Mouse (Mus musculus): ENCODE measurements at regions not wholly inside any gene's neighbourhood (a gene's known extent, or its start where the extent isn't known, plus 50 kb on each side); places are given as distances from the start of the nearest gene placed in this dataset.

DNA sequence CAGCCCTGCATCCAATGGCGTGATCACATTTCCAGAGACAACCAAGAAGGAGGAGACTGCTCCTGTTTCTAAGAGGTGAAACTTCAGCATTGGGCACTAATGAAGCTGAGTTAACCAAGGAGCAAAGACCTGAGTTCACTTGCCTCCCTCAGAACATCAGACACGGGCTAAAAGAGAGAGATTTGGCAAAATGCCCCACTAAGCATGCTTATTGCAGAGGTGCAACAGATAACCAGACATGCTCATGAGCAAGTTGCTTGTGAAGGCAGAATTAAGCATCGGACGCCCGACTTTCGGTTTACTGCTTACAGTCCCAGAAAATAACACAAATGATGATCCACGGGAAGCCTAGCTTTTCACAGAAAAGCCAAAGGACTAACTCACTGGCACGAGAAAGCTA, 228.8 kb downstream of the Gm4791 start:
- Histone ChIP-seq H3K79me2 (ENCODE audit: control insufficient read depth, insufficient read depth, low read length) (no peaks in the 10 kb centered on the region), H3K4me1 (ENCODE audit: control insufficient read depth, insufficient read depth, low read length) (no peaks in the 10 kb centered on the region), H3K4me3 (ENCODE audit: insufficient read depth, low read depth, low read length) (no peak overlapping the region), H3K36me3 (ENCODE audit: control insufficient read depth, insufficient read depth, low read length) (no peaks in the 10 kb centered on the region), H3K27ac (replicated peaks; ENCODE audit: insufficient read depth, low read depth, low read length) (no peak overlapping the region), H3K9ac (ENCODE audit: low read depth, low read length) (no peak overlapping the region), H3K27me3 (ENCODE audit: control insufficient read depth, insufficient read depth, low read length) (no peaks in the 10 kb centered on the region)
- DNase-seq (ENCODE audit: extremely low read depth, low read depth, low spot score), result no peak
- no peak for TF ChIP-seq CTCF (IDR thresholded peaks at IDR 0.05; ENCODE audit: low read depth, low read length)
- TF ChIP-seq POLR2A (IDR thresholded peaks at IDR 0.05; ENCODE audit: extremely low read depth, insufficient read depth, low read length), result no peak
- WGBS, result 85% methylated on average over 8 of the region's 8 CpGs

DNA sequence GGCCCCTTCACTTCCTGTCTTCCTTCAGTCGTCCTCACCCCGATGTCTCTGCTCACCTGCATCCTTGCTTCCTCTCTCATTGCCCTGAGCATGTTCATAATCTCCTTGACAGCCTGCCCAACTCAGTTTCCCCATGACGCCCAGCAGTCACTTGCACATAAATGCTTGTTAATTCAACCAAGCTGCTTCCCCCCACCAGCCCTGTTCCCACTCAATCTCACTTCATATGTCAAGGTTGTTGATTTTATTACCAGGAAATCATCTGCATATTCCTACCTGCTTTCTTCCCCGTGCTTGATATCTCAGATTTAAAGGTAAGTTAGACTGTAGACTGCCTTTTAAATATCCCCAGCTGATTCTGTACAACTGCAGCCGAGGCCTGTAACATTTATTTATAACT, 230.2 kb downstream of the Gm4791 start:
- no peaks in the 10 kb centered on the region for H3K36me3 ChIP-seq (ENCODE audit: control insufficient read depth, insufficient read depth, low read length)
- no peak overlapping the region for H3K27ac ChIP-seq (replicated peaks; ENCODE audit: insufficient read depth, low read depth, low read length)
- no peak overlapping the region for H3K4me3 ChIP-seq (ENCODE audit: insufficient read depth, low read depth, low read length)
- WGBS, result 83% methylated on average over 5 of the region's 5 CpGs
- no peaks in the 10 kb centered on the region for H3K4me1 ChIP-seq (ENCODE audit: control insufficient read depth, insufficient read depth, low read length)
- no peak for TF ChIP-seq CTCF (IDR thresholded peaks at IDR 0.05; ENCODE audit: low read depth, low read length)
- TF ChIP-seq POLR2A (IDR thresholded peaks at IDR 0.05; ENCODE audit: extremely low read depth, insufficient read depth, low read length), result no peak
- DNase-seq (ENCODE audit: extremely low read depth, low read depth, low spot score), result no peak
- H3K27me3 ChIP-seq (ENCODE audit: control insufficient read depth, insufficient read depth, low read length), result no peaks in the 10 kb centered on the region
- H3K9ac ChIP-seq (ENCODE audit: low read depth, low read length), result no peak overlapping the region
- no peaks in the 10 kb centered on the region for H3K79me2 ChIP-seq (ENCODE audit: control insufficient read depth, insufficient read depth, low read length)

DNA sequence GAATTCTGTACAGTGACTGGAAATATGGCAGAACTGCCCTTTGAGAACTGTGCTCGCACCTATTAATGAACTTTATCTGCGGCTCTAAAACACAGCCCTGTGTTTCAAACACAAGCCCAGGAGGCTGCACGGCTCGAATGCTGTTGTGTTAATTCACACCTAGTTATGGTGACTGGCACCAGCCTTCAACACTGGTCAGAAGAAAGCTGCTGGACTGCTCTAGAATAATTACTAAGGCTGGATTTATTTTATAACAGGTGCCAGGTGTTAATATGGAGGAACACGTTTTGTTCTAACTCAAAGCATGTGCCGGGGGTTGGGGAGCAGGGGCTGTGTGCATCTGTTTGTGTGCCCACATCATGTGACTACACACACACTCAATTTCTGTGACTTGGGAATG, 230.8 kb downstream of the Gm4791 start:
- Histone ChIP-seq H3K27me3 (ENCODE audit: control insufficient read depth, insufficient read depth, low read length) (no peaks in the 10 kb centered on the region), H3K27ac (replicated peaks; ENCODE audit: insufficient read depth, low read depth, low read length) (no peak overlapping the region), H3K9ac (ENCODE audit: low read depth, low read length) (no peak overlapping the region), H3K79me2 (ENCODE audit: control insufficient read depth, insufficient read depth, low read length) (no peaks in the 10 kb centered on the region), H3K36me3 (ENCODE audit: control insufficient read depth, insufficient read depth, low read length) (no peaks in the 10 kb centered on the region), H3K4me1 (ENCODE audit: control insufficient read depth, insufficient read depth, low read length) (no peaks in the 10 kb centered on the region), H3K4me3 (ENCODE audit: insufficient read depth, low read depth, low read length) (no peak overlapping the region)
- DNase-seq (ENCODE audit: extremely low read depth, low read depth, low spot score), result no peak
- no peak for TF ChIP-seq CTCF (IDR thresholded peaks at IDR 0.05; ENCODE audit: low read depth, low read length)
- TF ChIP-seq POLR2A (IDR thresholded peaks at IDR 0.05; ENCODE audit: extremely low read depth, insufficient read depth, low read length), result no peak
- WGBS, result 90% methylated on average over 6 of the region's 6 CpGs

DNA sequence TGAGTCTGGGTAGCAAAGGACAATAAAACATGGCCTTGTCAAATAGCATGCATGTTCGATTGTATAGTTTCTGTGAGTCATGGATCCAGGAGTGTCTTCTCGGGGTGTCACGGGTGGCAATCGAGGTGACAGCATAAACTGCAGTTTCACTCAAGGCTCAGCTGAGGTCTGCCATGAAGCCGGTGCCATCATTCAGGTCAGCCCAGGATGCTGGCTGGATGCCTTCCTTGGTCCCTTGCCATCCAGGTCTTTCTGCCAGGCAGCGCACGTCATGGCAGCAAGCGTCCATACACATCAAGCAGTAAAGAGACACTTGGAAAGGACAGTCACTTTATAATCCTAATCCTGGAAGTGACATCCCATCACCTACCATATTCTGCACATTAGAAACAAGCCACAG, 242.4 kb downstream of the Gm4791 start:
- no peaks in the 10 kb centered on the region for H3K4me1 ChIP-seq (ENCODE audit: control insufficient read depth, insufficient read depth, low read length)

GRCm38 (mm10) chr9:47242051-47242450, 243.5 kb downstream of the Gm4791 start:
- Histone ChIP-seq H3K36me3 (ENCODE audit: control insufficient read depth, insufficient read depth, low read length) (no peaks in the 10 kb centered on the region), H3K4me3 (ENCODE audit: insufficient read depth, low read depth, low read length) (no peak overlapping the region), H3K27me3 (ENCODE audit: control insufficient read depth, insufficient read depth, low read length) (no peaks in the 10 kb centered on the region), H3K9ac (ENCODE audit: low read depth, low read length) (no peak overlapping the region), H3K79me2 (ENCODE audit: control insufficient read depth, insufficient read depth, low read length) (no peaks in the 10 kb centered on the region), H3K27ac (replicated peaks; ENCODE audit: insufficient read depth, low read depth, low read length) (no peak overlapping the region), H3K4me1 (ENCODE audit: control insufficient read depth, insufficient read depth, low read length) (no peaks in the 10 kb centered on the region)
- no peak for DNase-seq (ENCODE audit: extremely low read depth, low read depth, low spot score)
- WGBS, result 92% methylated on average over 6 of the region's 6 CpGs
- no peak for TF ChIP-seq POLR2A (IDR thresholded peaks at IDR 0.05; ENCODE audit: extremely low read depth, insufficient read depth, low read length)
- no peak for TF ChIP-seq CTCF (IDR thresholded peaks at IDR 0.05; ENCODE audit: low read depth, low read length)

More for the DNA sequence above, 242.4 kb downstream of the Gm4791 start:
- no peaks in the 10 kb centered on the region for H3K79me2 ChIP-seq (ENCODE audit: control insufficient read depth, insufficient read depth, low read length)
- TF ChIP-seq CTCF (IDR thresholded peaks at IDR 0.05; ENCODE audit: low read depth, low read length) (no peak), POLR2A (IDR thresholded peaks at IDR 0.05; ENCODE audit: extremely low read depth, insufficient read depth, low read length) (no peak)
- no peak overlapping the region for H3K9ac ChIP-seq (ENCODE audit: low read depth, low read length)
- peak; percentile 36 for DNase-seq (ENCODE audit: extremely low read depth, low read depth, low spot score)
- no peak overlapping the region for H3K27ac ChIP-seq (replicated peaks; ENCODE audit: insufficient read depth, low read depth, low read length)
- H3K36me3 ChIP-seq (ENCODE audit: control insufficient read depth, insufficient read depth, low read length), result no peaks in the 10 kb centered on the region
- no peak overlapping the region for H3K4me3 ChIP-seq (ENCODE audit: insufficient read depth, low read depth, low read length)
- H3K27me3 ChIP-seq (ENCODE audit: control insufficient read depth, insufficient read depth, low read length), result no peaks in the 10 kb centered on the region
- 62% methylated on average over 8 of the region's 8 CpGs for WGBS

DNA sequence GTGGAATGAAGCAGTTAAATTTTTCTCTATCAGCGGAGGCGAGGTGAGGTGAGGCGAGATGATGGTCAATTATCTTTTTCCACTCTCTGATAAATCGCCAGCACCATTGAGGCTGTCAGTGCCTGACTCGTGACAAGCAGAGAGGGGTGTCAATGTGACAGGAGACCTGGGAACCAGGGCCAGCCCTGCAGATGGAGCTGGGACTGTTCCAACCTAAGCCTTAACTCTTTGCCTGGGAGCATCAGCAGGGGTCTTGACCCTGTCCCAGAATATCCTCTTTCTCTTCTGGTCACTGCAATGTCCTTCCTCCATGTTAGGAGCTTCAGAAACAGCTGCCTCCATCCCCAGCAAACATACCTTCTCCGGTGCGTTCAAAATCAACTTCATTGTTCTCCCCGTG, 244.0 kb downstream of the Gm4791 start:
- no peak for DNase-seq (ENCODE audit: extremely low read depth, low read depth, low spot score)
- WGBS, result 85% methylated on average over 8 of the region's 8 CpGs

More for the DNA sequence above, 244.0 kb downstream of the Gm4791 start:
- Histone ChIP-seq H3K27me3 (ENCODE audit: control insufficient read depth, insufficient read depth, low read length) (no peaks in the 10 kb centered on the region), H3K4me1 (ENCODE audit: control insufficient read depth, insufficient read depth, low read length) (no peaks in the 10 kb centered on the region), H3K4me3 (ENCODE audit: insufficient read depth, low read depth, low read length) (no peak overlapping the region), H3K36me3 (ENCODE audit: control insufficient read depth, insufficient read depth, low read length) (no peaks in the 10 kb centered on the region), H3K9ac (ENCODE audit: low read depth, low read length) (no peak overlapping the region), H3K79me2 (ENCODE audit: control insufficient read depth, insufficient read depth, low read length) (no peaks in the 10 kb centered on the region), H3K27ac (replicated peaks; ENCODE audit: insufficient read depth, low read depth, low read length) (no peak overlapping the region)
- TF ChIP-seq CTCF (IDR thresholded peaks at IDR 0.05; ENCODE audit: low read depth, low read length) (no peak), POLR2A (IDR thresholded peaks at IDR 0.05; ENCODE audit: extremely low read depth, insufficient read depth, low read length) (no peak)
